Mouse (Mus musculus): ENCODE data around the gene Gimap8. TPM values are rescaled to one million over a fixed set of nuclear protein-coding genes. Genes with fewer than 3 reads are reported as not detected.

Gimap8 gene
- polyA plus RNA-seq, 1 experiment from 2014 or later, result 0.85 TPM

DNA sequence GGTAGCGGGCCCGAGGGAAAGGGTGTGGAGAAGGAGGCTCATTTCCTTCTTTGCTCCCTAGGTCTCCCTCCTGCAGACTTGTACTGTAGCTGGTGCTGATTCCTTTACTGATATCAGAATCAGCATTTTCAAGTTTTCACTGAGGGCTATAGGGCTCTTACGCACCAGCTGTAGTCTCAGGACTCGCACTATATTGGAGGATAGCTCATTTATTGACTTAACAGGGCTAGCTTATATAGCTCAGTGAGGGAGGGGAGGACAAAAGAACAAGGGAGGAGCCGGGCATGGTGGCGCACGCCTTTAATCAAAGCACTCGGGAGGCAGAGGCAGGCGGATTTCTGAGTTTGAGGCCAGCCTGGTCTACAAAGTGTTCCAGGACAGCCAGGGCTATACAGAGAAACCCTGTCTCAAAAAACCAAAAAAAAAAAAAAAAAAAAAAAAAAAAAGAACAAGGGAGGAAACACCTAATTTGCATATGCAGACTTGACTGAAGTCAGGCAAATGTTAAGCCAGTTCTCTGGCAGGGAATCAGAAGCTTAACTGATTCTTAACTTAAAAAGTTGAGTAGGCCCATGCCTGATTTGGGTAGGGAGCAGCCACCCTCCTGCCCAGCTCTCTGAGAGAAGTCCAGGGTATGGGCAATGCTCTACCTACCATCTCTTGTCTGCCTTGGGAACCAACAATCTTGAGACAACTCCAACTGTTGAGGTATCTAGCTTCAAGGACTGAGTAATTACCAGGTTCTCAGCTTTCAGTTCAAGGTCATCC is 27.4 kb downstream of the Gimap8 start:
- Histone ChIP-seq H3K4me1 (ENCODE audit: control insufficient read depth in 2 of 2, insufficient read depth in 2 of 2, low read length in 2 of 2) (no peaks in the 10 kb centered on the region; a peak in 1 of 4 replicates), H3K9me3 (ENCODE audit: control insufficient read depth, low read length) (no peaks in the 10 kb centered on the region), H3K36me3 (ENCODE audit: control insufficient read depth, insufficient read depth, low read length) (no peaks in the 10 kb centered on the region; the same call in 1 of the 2 replicates), H3K27ac (replicated peaks in 1 of 2; ENCODE audit: control insufficient read depth in 1 of 2, insufficient read depth in 1 of 2, low read depth in 2 of 2, low read length in 2 of 2) (no peak overlapping the region), H3K27me3 (ENCODE audit: control insufficient read depth, insufficient read depth, low read length) (no peaks in the 10 kb centered on the region), H3K4me2 (ENCODE audit: low read length) (no peak overlapping the region), H3K9ac (ENCODE audit: low read length) (no peak overlapping the region), H3K4me3 (ENCODE audit: control insufficient read depth in 1 of 2, insufficient read depth in 1 of 2, low read depth in 1 of 2, low read length in 2 of 2) (no peak overlapping the region)
- 91% methylated on average over 9 of the region's 9 CpGs for WGBS
- no peak for ATAC-seq (ENCODE audit: insufficient number of reproducible peaks, insufficient read depth, low FRiP score, low read depth)

DNA sequence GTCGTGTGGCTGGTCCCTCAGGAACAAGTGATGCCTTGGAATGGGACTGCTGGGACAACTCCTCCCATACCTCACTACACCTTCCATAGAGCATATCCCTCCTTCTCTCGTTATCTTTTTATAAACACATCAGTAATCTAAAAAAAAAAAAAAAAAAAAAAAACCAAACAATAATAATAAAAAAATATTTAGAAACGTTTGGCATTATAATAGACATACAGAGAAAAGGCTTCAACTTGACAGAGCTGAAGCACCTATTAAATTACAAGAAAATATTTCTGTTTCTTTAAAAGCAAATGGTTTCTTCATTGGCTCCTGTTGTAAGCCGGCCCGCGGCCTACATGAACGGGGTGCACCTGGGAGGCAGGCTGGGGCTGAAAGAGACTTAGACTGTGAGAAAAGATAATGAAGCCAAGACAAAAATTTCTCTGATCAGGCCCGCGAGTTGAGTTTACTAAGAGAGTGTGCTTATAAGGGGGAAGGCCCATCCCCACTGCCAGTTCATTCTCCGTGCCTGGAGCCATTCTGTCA is 28.4 kb downstream of the Gimap8 start:
- Histone ChIP-seq H3K4me1 (ENCODE audit: control insufficient read depth in 2 of 2, insufficient read depth in 2 of 2, low read length in 2 of 2) (no peaks in the 10 kb centered on the region; a peak in 1 of 4 replicates), H3K4me2 (ENCODE audit: low read length) (peak overlapping the region; percentile 54), H3K4me3 (ENCODE audit: control insufficient read depth in 1 of 2, insufficient read depth in 1 of 2, low read depth in 1 of 2, low read length in 2 of 2) (peak overlapping the region; percentile 35 to 50), H3K36me3 (ENCODE audit: control insufficient read depth, insufficient read depth, low read length) (no peaks in the 10 kb centered on the region; the same call in 1 of the 2 replicates), H3K27ac (replicated peaks in 1 of 2; ENCODE audit: control insufficient read depth in 1 of 2, insufficient read depth in 1 of 2, low read depth in 2 of 2, low read length in 2 of 2) (0 out of 4 replicates have a peak overlapping the region, but pooled peaks have one; percentile 19 to 33), H3K27me3 (ENCODE audit: control insufficient read depth, insufficient read depth, low read length) (no peaks in the 10 kb centered on the region), H3K9ac (ENCODE audit: low read length) (peak overlapping the region; percentile 50), H3K9me3 (ENCODE audit: control insufficient read depth, low read length) (no peaks in the 10 kb centered on the region)
- no peak for ATAC-seq (ENCODE audit: insufficient number of reproducible peaks, insufficient read depth, low FRiP score, low read depth)
- WGBS, result 44% methylated on average over 10 of the region's 10 CpGs

DNA sequence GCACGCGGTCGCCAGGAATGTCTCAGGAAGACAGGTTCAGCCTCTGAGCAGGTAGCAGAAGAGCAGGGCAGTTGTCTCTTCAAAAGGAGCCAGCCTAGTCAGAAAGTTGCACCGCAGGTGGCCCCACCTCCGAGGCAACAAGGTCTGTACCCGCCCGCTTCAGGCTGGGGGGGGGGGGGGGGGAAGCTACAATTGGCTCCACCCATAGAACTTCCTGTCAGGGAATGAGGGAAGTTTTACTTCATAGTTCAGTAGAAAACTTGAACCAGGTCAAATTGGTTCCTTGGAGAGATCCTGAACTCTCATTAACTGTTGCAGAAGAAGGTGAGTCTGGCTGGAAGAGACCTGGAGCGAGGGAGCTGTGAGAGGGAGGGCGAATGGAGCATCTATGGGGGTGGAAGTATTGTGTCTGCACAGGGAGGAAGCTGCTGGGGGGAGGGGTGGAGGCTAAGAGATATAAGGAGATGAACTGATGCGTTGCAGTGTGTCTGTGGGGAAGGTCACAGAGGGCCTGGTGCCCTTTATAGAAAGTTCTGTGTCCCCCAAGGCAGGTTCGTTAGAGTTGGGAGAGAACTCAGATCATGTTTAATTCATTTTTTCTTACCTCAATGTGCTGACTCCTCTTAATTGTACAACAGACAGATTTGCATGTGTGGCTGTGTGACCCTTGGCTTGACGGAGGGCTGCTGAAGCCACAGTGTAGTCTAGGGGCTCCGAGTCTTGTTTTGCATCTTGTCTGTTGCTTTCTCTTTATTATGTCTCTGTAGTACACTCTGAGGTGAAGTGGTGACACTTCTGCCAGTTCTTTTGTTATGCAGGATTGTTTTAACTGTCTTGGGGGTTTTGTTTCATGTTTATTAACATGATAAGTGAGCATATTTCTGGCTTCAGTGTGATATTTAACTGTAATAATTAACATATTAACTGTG is 29.2 kb downstream of the Gimap8 start, which contains the start of gene Gimap9:
TSS of gene Gimap9 (plus strand) at position 199 of the 929 bp plus-strand sequence.
- no peak for ATAC-seq (ENCODE audit: insufficient number of reproducible peaks, insufficient read depth, low FRiP score, low read depth)
- H3K9ac ChIP-seq (ENCODE audit: low read length), result peak within 1 kb of the TSS; percentile 60
- WGBS, result 33% methylated on average over 13 of the region's 13 CpGs
- H3K36me3 ChIP-seq (ENCODE audit: control insufficient read depth, insufficient read depth, low read length), result no peaks in the 10 kb centered on the region; the same call in 1 of the 2 replicates
- H3K9me3 ChIP-seq (ENCODE audit: control insufficient read depth, low read length), result no peaks in the 10 kb centered on the region
- peak within 1 kb of the TSS; percentile 54 for H3K4me2 ChIP-seq (ENCODE audit: low read length)
- H3K4me3 ChIP-seq (ENCODE audit: control insufficient read depth in 1 of 2, insufficient read depth in 1 of 2, low read depth in 1 of 2, low read length in 2 of 2), result peak within 1 kb of the TSS; percentile 35 to 50
- H3K4me1 ChIP-seq (ENCODE audit: control insufficient read depth in 2 of 2, insufficient read depth in 2 of 2, low read length in 2 of 2), result no peaks in the 10 kb centered on the region; a peak in 1 of 4 replicates
- H3K27me3 ChIP-seq (ENCODE audit: control insufficient read depth, insufficient read depth, low read length), result no peaks in the 10 kb centered on the region
- H3K27ac ChIP-seq (replicated peaks in 1 of 2; ENCODE audit: control insufficient read depth in 1 of 2, insufficient read depth in 1 of 2, low read depth in 2 of 2, low read length in 2 of 2), result peak within 1 kb of the TSS; percentile 19 to 44; a peak in 1 of 4 replicates

- ATAC-seq (ENCODE audit: insufficient number of reproducible peaks, insufficient read depth, low FRiP score, low read depth), result no peak
- Histone ChIP-seq H3K27ac (replicated peaks in 1 of 2; ENCODE audit: control insufficient read depth in 1 of 2, insufficient read depth in 1 of 2, low read depth in 2 of 2, low read length in 2 of 2) (no peak overlapping the region), H3K9ac (ENCODE audit: low read length) (no peak overlapping the region)
Observed at GRCm38 (mm10) chr6:48676860-48677415, 29.9 kb downstream of the Gimap8 start.

DNA sequence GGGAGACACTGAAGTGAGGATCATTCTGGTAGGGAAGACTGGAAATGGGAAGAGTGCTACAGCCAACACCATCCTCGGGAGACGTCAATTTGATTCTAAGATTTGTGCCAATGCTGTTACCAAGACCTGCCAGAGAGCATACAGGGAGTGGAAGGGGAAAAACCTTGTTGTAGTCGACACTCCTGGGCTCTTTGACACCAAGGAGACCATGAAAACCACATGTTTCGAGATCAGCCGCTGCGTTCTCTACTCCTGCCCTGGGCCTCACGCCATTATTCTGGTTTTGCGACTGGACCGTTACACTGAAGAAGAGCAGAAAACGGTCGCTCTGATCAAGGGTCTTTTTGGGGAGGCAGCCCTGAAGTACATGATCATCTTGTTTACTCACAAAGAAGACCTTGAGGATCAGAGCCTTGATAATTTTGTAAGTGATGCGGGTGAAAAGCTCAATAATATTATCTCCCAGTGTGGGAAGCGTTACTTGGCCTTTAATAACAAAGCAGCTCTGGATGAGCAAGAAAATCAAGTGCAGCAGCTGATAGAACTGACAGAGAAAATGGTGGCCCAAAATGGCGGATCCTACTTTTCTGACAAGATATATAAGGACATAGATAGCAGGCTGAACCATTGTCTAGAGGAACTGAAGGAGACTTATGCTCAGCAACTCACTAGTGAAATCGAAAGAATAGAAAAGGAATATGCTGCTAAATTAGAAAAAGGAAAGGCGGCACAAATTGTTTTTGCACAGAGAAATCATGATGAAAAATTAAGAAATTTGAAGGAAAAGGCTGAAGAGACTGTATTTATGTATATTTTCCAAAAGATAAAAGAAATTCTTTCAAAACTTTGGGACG is 30.7 kb downstream of the Gimap8 start:
- no peak for ATAC-seq (ENCODE audit: insufficient number of reproducible peaks, insufficient read depth, low FRiP score, low read depth)
- H3K27ac ChIP-seq (replicated peaks in 1 of 2; ENCODE audit: control insufficient read depth in 1 of 2, insufficient read depth in 1 of 2, low read depth in 2 of 2, low read length in 2 of 2), result no peak overlapping the region
- no peaks in the 10 kb centered on the region for H3K27me3 ChIP-seq (ENCODE audit: control insufficient read depth, insufficient read depth, low read length)
- no peak overlapping the region for H3K4me3 ChIP-seq (ENCODE audit: control insufficient read depth in 1 of 2, insufficient read depth in 1 of 2, low read depth in 1 of 2, low read length in 2 of 2)
- H3K36me3 ChIP-seq (ENCODE audit: control insufficient read depth, insufficient read depth, low read length), result no peaks in the 10 kb centered on the region; the same call in 1 of the 2 replicates
- peak overlapping the region; percentile 54; the same call in 1 of the 2 replicates for H3K4me2 ChIP-seq (ENCODE audit: low read length)
- no peak overlapping the region for H3K9ac ChIP-seq (ENCODE audit: low read length)
- 88% methylated on average over 17 of the region's 17 CpGs for WGBS
- H3K9me3 ChIP-seq (ENCODE audit: control insufficient read depth, low read length), result no peaks in the 10 kb centered on the region
- no peaks in the 10 kb centered on the region; a peak in 1 of 4 replicates for H3K4me1 ChIP-seq (ENCODE audit: control insufficient read depth in 2 of 2, insufficient read depth in 2 of 2, low read length in 2 of 2)

More at GRCm38 (mm10) chr6:48676860-48677415, 29.9 kb downstream of the Gimap8 start:
- no peaks in the 10 kb centered on the region; a peak in 1 of 4 replicates for H3K4me1 ChIP-seq (ENCODE audit: control insufficient read depth in 2 of 2, insufficient read depth in 2 of 2, low read length in 2 of 2)
- H3K4me2 ChIP-seq (ENCODE audit: low read length), result peak overlapping the region; percentile 54
- 77% methylated on average over 5 of the region's 5 CpGs for WGBS
- no peaks in the 10 kb centered on the region for H3K9me3 ChIP-seq (ENCODE audit: control insufficient read depth, low read length)
- H3K4me3 ChIP-seq (ENCODE audit: control insufficient read depth in 1 of 2, insufficient read depth in 1 of 2, low read depth in 1 of 2, low read length in 2 of 2), result peak overlapping the region in 1 of 2 experiments; percentile 35; a peak in 1 of 4 replicates
- H3K36me3 ChIP-seq (ENCODE audit: control insufficient read depth, insufficient read depth, low read length), result no peaks in the 10 kb centered on the region; the same call in 1 of the 2 replicates
- no peaks in the 10 kb centered on the region for H3K27me3 ChIP-seq (ENCODE audit: control insufficient read depth, insufficient read depth, low read length)

DNA sequence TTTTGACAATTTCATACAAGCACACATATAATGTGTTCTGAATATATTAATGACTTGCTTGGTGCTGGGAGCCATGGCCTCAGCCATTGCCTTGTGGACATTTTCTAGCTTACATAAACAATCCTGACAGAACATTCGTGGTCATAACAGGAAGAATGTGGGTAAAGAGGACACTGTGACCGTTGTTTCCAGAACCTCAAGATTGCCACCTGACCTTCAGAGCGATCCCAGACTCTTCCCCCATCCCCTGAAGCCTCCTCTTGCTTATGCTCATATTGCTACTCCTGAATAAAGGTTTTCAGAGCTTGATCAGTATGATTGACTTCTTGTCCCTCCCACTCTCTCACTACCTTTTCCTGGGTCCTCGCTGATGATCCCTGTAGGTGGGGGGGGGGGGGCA is 31.4 kb downstream of the Gimap8 start:
- no peak overlapping the region for H3K27ac ChIP-seq (replicated peaks in 1 of 2; ENCODE audit: control insufficient read depth in 1 of 2, insufficient read depth in 1 of 2, low read depth in 2 of 2, low read length in 2 of 2)
- H3K4me3 ChIP-seq (ENCODE audit: control insufficient read depth in 1 of 2, insufficient read depth in 1 of 2, low read depth in 1 of 2, low read length in 2 of 2), result no peak overlapping the region
- H3K4me1 ChIP-seq (ENCODE audit: control insufficient read depth in 2 of 2, insufficient read depth in 2 of 2, low read length in 2 of 2), result no peaks in the 10 kb centered on the region; a peak in 1 of 4 replicates
- WGBS, result 71% methylated on average over 4 of the region's 4 CpGs
- H3K36me3 ChIP-seq (ENCODE audit: control insufficient read depth, insufficient read depth, low read length), result no peaks in the 10 kb centered on the region; the same call in 1 of the 2 replicates
- ATAC-seq (ENCODE audit: insufficient number of reproducible peaks, insufficient read depth, low FRiP score, low read depth), result no peak
- no peaks in the 10 kb centered on the region for H3K9me3 ChIP-seq (ENCODE audit: control insufficient read depth, low read length)
- no peak overlapping the region for H3K9ac ChIP-seq (ENCODE audit: low read length)
- no peak overlapping the region for H3K4me2 ChIP-seq (ENCODE audit: low read length)
- no peaks in the 10 kb centered on the region for H3K27me3 ChIP-seq (ENCODE audit: control insufficient read depth, insufficient read depth, low read length)

Measured in heart, embryonic 14.5 days (tissue).